Mouse (Mus musculus) midbrain, embryonic 15.5 days (tissue): ENCODE measurements at regions not wholly inside any gene's neighbourhood (a gene's known extent, or its start where the extent isn't known, plus 50 kb on each side); places are given as distances from the start of the nearest gene placed in this dataset.

Source experiments
- ATAC-seq: fragments of 200-750 bp; cut with Nextera tagmentation; replicated peaks from 2 replicates; pipeline ENCODE4 v1.8.0; 2017; ENCODE audit warnings: moderate TSS enrichment
- H3K27ac ChIP-seq: fragments of 300-500 bp; sonication (generic); 2 replicates; pipeline ENCODE4 v1.5.1; 2015; ENCODE audit warnings: mild to moderate bottlenecking, inconsistent platforms
- H3K27me3 ChIP-seq: fragments of 300-500 bp; sonication (generic); replicated peaks from 2 replicates; pipeline ENCODE4 v1.6.1; 2015; ENCODE audit warnings: inconsistent platforms
- H3K36me3 ChIP-seq: fragments of 300-500 bp; sonication (generic); replicated peaks from 2 replicates; pipeline ENCODE4 v1.6.1; 2015; ENCODE audit warnings: inconsistent platforms
- H3K4me1 ChIP-seq: fragments of 300-500 bp; sonication (generic); 2 replicates; pipeline ENCODE4 v1.6.1; 2015; ENCODE audit warnings: inconsistent platforms
- H3K4me2 ChIP-seq: fragments of 300-500 bp; sonication (generic); 2 replicates; pipeline ENCODE4 v1.6.1; 2015; ENCODE audit warnings: inconsistent platforms, mild to moderate bottlenecking, moderate library complexity
- H3K4me3 ChIP-seq: fragments of 300-500 bp; sonication (generic); 2 replicates; pipeline ENCODE4 v1.5.1; 2015; ENCODE audit warnings: mild to moderate bottlenecking, inconsistent platforms
- H3K9ac ChIP-seq: fragments of 300-500 bp; sonication (generic); 2 replicates; pipeline ENCODE4 v1.6.1; 2015; ENCODE audit warnings: mild to moderate bottlenecking, inconsistent platforms
- H3K9me3 ChIP-seq: fragments of 300-500 bp; sonication (generic); 2 replicates; pipeline ENCODE4 v1.6.1; 2016; ENCODE audit warnings: inconsistent platforms
- WGBS: fragments of 180-500 bp; shearing (Covaris S2); methylation state at CpG from one replicate; pipeline ENCODE4 v1.1.7; 2015; ENCODE audit warnings: mixed read lengths; 5-methylcytosine and 5-hydroxymethylcytosine counted together

- Histone ChIP-seq H3K4me2 (no peak overlapping the region), H3K4me1 (peaks cover 13% of the 10 kb centered on the region), H3K9ac (no peak overlapping the region), H3K27me3 (no peaks in the 10 kb centered on the region), H3K4me3 (no peak overlapping the region), H3K36me3 (no peaks in the 10 kb centered on the region), H3K9me3 (no peaks in the 10 kb centered on the region), H3K27ac (peak overlapping the region; percentile 57; the same call in 1 of the 2 replicates)
- WGBS: 60% methylated on average over 7 of the region's 7 CpGs
- ATAC-seq: no peak
These were observed 269.7 kb downstream of the Pdcd6ip start for GRCm38 (mm10) chr9:113438394-113438793.

- Histone ChIP-seq H3K9me3 (no peaks in the 10 kb centered on the region), H3K27ac (no peak overlapping the region), H3K9ac (no peak overlapping the region), H3K4me2 (no peak overlapping the region), H3K4me3 (no peak overlapping the region), H3K36me3 (no peaks in the 10 kb centered on the region), H3K27me3 (no peaks in the 10 kb centered on the region), H3K4me1 (peaks cover 7% of the 10 kb centered on the region; the same call in 1 of the 2 replicates)
- no peak for ATAC-seq
These were observed 272.1 kb downstream of the Pdcd6ip start for GRCm38 (mm10) chr9:113435921-113436320.

GRCm38 (mm10) chr9:113433424-113433823, 274.6 kb downstream of the Pdcd6ip start:
- 83% methylated on average over 4 of the region's 4 CpGs for WGBS
- Histone ChIP-seq H3K27ac (no peak overlapping the region), H3K4me1 (peaks cover 3% of the 10 kb centered on the region; the same call in 1 of the 2 replicates)

GRCm38 (mm10) chr9:113432601-113433179, 275.4 kb downstream of the Pdcd6ip start:
- H3K36me3 ChIP-seq: no peaks in the 10 kb centered on the region
- no peak overlapping the region for H3K9ac ChIP-seq
- no peak overlapping the region for H3K4me3 ChIP-seq
- no peaks in the 10 kb centered on the region for H3K4me1 ChIP-seq
- no peak overlapping the region for H3K4me2 ChIP-seq
- ATAC-seq: no peak
- H3K27me3 ChIP-seq: no peaks in the 10 kb centered on the region
- no peak overlapping the region for H3K27ac ChIP-seq
- no peaks in the 10 kb centered on the region for H3K9me3 ChIP-seq
- WGBS: 86% methylated on average over 9 of the region's 9 CpGs

More at GRCm38 (mm10) chr9:113433424-113433823, 274.6 kb downstream of the Pdcd6ip start:
- H3K4me2 ChIP-seq: no peak overlapping the region
- H3K36me3 ChIP-seq: no peaks in the 10 kb centered on the region
- no peak for ATAC-seq
- no peaks in the 10 kb centered on the region for H3K27me3 ChIP-seq
- H3K9ac ChIP-seq: no peak overlapping the region
- H3K4me3 ChIP-seq: no peak overlapping the region
- no peaks in the 10 kb centered on the region for H3K9me3 ChIP-seq

GRCm38 (mm10) chr9:113430411-113430810, 277.6 kb downstream of the Pdcd6ip start:
- no peak overlapping the region for H3K4me3 ChIP-seq
- H3K4me2 ChIP-seq: no peak overlapping the region
- ATAC-seq: no peak
- H3K9ac ChIP-seq: no peak overlapping the region
- H3K9me3 ChIP-seq: no peaks in the 10 kb centered on the region
- no peaks in the 10 kb centered on the region for H3K36me3 ChIP-seq
- no peaks in the 10 kb centered on the region for H3K27me3 ChIP-seq
- 93% methylated on average over 4 of the region's 4 CpGs for WGBS
- no peaks in the 10 kb centered on the region for H3K4me1 ChIP-seq
- no peak overlapping the region for H3K27ac ChIP-seq

GRCm38 (mm10) chr9:113427281-113427680, 280.8 kb downstream of the Pdcd6ip start:
- H3K9ac ChIP-seq: no peak overlapping the region
- H3K4me1 ChIP-seq: no peaks in the 10 kb centered on the region
- no peak overlapping the region for H3K27ac ChIP-seq
- WGBS: 80% methylated on average over 4 of the region's 4 CpGs
- H3K4me2 ChIP-seq: no peak overlapping the region
- H3K27me3 ChIP-seq: no peaks in the 10 kb centered on the region
- no peak overlapping the region for H3K4me3 ChIP-seq
- H3K36me3 ChIP-seq: no peaks in the 10 kb centered on the region
- no peak for ATAC-seq
- H3K9me3 ChIP-seq: no peaks in the 10 kb centered on the region

- Histone ChIP-seq H3K27ac (no peak overlapping the region), H3K36me3 (no peaks in the 10 kb centered on the region), H3K4me1 (no peaks in the 10 kb centered on the region), H3K9me3 (no peaks in the 10 kb centered on the region), H3K4me2 (no peak overlapping the region), H3K4me3 (no peak overlapping the region), H3K9ac (no peak overlapping the region), H3K27me3 (no peaks in the 10 kb centered on the region)
- 95% methylated on average over 15 of the region's 15 CpGs for WGBS
- ATAC-seq: no peak
These were observed 281.7 kb downstream of the Pdcd6ip start for GRCm38 (mm10) chr9:113426324-113426723.

- Histone ChIP-seq H3K4me2 (no peak overlapping the region), H3K27ac (no peak overlapping the region), H3K9me3 (no peaks in the 10 kb centered on the region), H3K4me1 (no peaks in the 10 kb centered on the region), H3K36me3 (no peaks in the 10 kb centered on the region), H3K4me3 (no peak overlapping the region), H3K27me3 (no peaks in the 10 kb centered on the region), H3K9ac (no peak overlapping the region)
- no peak for ATAC-seq
These were observed 286.4 kb downstream of the Pdcd6ip start for GRCm38 (mm10) chr9:113421645-113422044.

- no peaks in the 10 kb centered on the region for H3K27me3 ChIP-seq
- H3K4me3 ChIP-seq: no peak overlapping the region
- ATAC-seq: no peak
- H3K4me1 ChIP-seq: no peaks in the 10 kb centered on the region
- 95% methylated on average over 7 of the region's 7 CpGs for WGBS
- no peak overlapping the region for H3K27ac ChIP-seq
- H3K9me3 ChIP-seq: no peaks in the 10 kb centered on the region
- no peak overlapping the region for H3K4me2 ChIP-seq
- no peaks in the 10 kb centered on the region for H3K36me3 ChIP-seq
- no peak overlapping the region for H3K9ac ChIP-seq
These were observed 286.9 kb downstream of the Pdcd6ip start for GRCm38 (mm10) chr9:113421121-113421520.

GRCm38 (mm10) chr9:113419801-113420200, 288.3 kb downstream of the Pdcd6ip start:
- H3K9me3 ChIP-seq: no peaks in the 10 kb centered on the region
- H3K4me2 ChIP-seq: no peak overlapping the region
- no peak for ATAC-seq
- H3K4me1 ChIP-seq: peaks cover 5% of the 10 kb centered on the region
- no peaks in the 10 kb centered on the region for H3K36me3 ChIP-seq
- 90% methylated on average over 1 of the region's 1 CpGs for WGBS
- H3K9ac ChIP-seq: no peak overlapping the region
- H3K4me3 ChIP-seq: no peak overlapping the region
- no peak overlapping the region for H3K27ac ChIP-seq
- H3K27me3 ChIP-seq: no peaks in the 10 kb centered on the region

- Histone ChIP-seq H3K4me2 (no peak overlapping the region), H3K36me3 (no peaks in the 10 kb centered on the region), H3K4me1 (peaks cover 5% of the 10 kb centered on the region), H3K4me3 (no peak overlapping the region), H3K9ac (no peak overlapping the region), H3K27me3 (no peaks in the 10 kb centered on the region), H3K27ac (no peak overlapping the region), H3K9me3 (no peaks in the 10 kb centered on the region)
- WGBS: 97% methylated on average over 3 of the region's 3 CpGs
- ATAC-seq: no peak
These were observed 291.0 kb downstream of the Pdcd6ip start for GRCm38 (mm10) chr9:113417106-113417505.

GRCm38 (mm10) chr9:113415511-113415931, 292.5 kb downstream of the Pdcd6ip start:
- Histone ChIP-seq H3K36me3 (no peaks in the 10 kb centered on the region), H3K4me2 (no peak overlapping the region), H3K9me3 (no peaks in the 10 kb centered on the region), H3K27me3 (no peaks in the 10 kb centered on the region), H3K4me3 (no peak overlapping the region), H3K27ac (no peak overlapping the region), H3K4me1 (peaks cover 5% of the 10 kb centered on the region), H3K9ac (no peak overlapping the region)
- WGBS: 13% methylated on average over 5 of the region's 5 CpGs
- ATAC-seq: no peak

GRCm38 (mm10) chr9:113414690-113415089, 293.4 kb downstream of the Pdcd6ip start:
- Histone ChIP-seq H3K36me3 (no peaks in the 10 kb centered on the region), H3K4me2 (no peak overlapping the region), H3K4me1 (peaks cover 5% of the 10 kb centered on the region), H3K9me3 (no peaks in the 10 kb centered on the region), H3K4me3 (no peak overlapping the region), H3K27me3 (no peaks in the 10 kb centered on the region), H3K27ac (no peak overlapping the region), H3K9ac (no peak overlapping the region)
- WGBS: 69% methylated on average over 1 of the region's 1 CpGs
- ATAC-seq: no peak
